Mouse (Mus musculus) brain, embryonic 14.5 days (tissue): Measurements from ENCODE around the gene Cxcl9. TPM values are rescaled to one million over a fixed set of nuclear protein-coding genes. Genes with fewer than 3 reads are reported as not detected.

Experiments used
- DNase-seq: peaks from one replicate; pipeline ENCODE4 v3.0.0-alpha.2; 2011; ENCODE audit warnings: low read depth
- CTCF ChIP-seq: fragments of 200-500 bp; IDR thresholded peaks from 2 replicates; pipeline ENCODE4 v1.5.1; 2012; ENCODE audit warnings: inconsistent platforms, mild to moderate bottlenecking, moderate library complexity, borderline replicate concordance; ENCODE audit not compliant: insufficient read depth, insufficient read length; ENCODE audit errors: extremely low read depth
- POLR2A ChIP-seq: fragments of 200-500 bp; IDR thresholded peaks from 2 replicates; pipeline ENCODE4 v1.6.1; 2012; ENCODE audit warnings: mild to moderate bottlenecking, inconsistent platforms, borderline replicate concordance; ENCODE audit not compliant: poor library complexity, insufficient read depth, insufficient read length, severe bottlenecking; ENCODE audit errors: extremely low read depth
- polyA plus RNA-seq: library from polyadenylated mRNA; depleted of rRNA; stranded (reverse); fragments of >200 nt; gene quantifications from 2 replicates; pipeline ENCODE4 v1.2.3, GENCODE M21; 2012

Cxcl9 gene
- polyA plus RNA-seq, 1 experiment = 0.03 TPM

GRCm38 (mm10) chr5:92331635-92332338 is 3.9 kb upstream of the Cxcl9 start, which contains the start of gene Art3:
Gene Art3 (plus strand): TSS chr5:92331827.
- DNase-seq = no peak
- no peak for TF ChIP-seq CTCF

GRCm38 (mm10) chr5:92331122-92331521 is 3.2 kb upstream of the Cxcl9 start:
- TF ChIP-seq CTCF (no peak), POLR2A (no peak)
- no peak for DNase-seq

GRCm38 (mm10) chr5:92327367-92327766 is 512 bp downstream of the Cxcl9 start:
- no peak for DNase-seq
- no peak for TF ChIP-seq CTCF

- no peak for DNase-seq
- no peak for TF ChIP-seq POLR2A
- TF ChIP-seq CTCF = no peak
Observed at GRCm38 (mm10) chr5:92323264-92323663, 4.6 kb downstream of the Cxcl9 start.

- TF ChIP-seq POLR2A = no peak
- TF ChIP-seq CTCF = no peak
- DNase-seq = no peak
Observed at GRCm38 (mm10) chr5:92322612-92323011, 5.3 kb downstream of the Cxcl9 start.

GRCm38 (mm10) chr5:92321631-92322400 is 6.1 kb downstream of the Cxcl9 start:
- no peak for TF ChIP-seq POLR2A
- TF ChIP-seq CTCF = no peak
- DNase-seq = no peak

GRCm38 (mm10) chr5:92318596-92318995 is 9.3 kb downstream of the Cxcl9 start:
- TF ChIP-seq CTCF = no peak
- TF ChIP-seq POLR2A = no peak
- DNase-seq = no peak

- DNase-seq = no peak
- TF ChIP-seq CTCF (no peak), POLR2A (no peak)
Observed at GRCm38 (mm10) chr5:92318119-92318518, 9.8 kb downstream of the Cxcl9 start.

- TF ChIP-seq CTCF = no peak
- TF ChIP-seq POLR2A = no peak
- no peak for DNase-seq
Observed at GRCm38 (mm10) chr5:92313776-92314175, 14.1 kb downstream of the Cxcl9 start.

- TF ChIP-seq CTCF (peak; percentile 68; the same call in 1 of the 2 replicates), POLR2A (no peak)
Observed at GRCm38 (mm10) chr5:92312046-92312715, 15.7 kb downstream of the Cxcl9 start.

GRCm38 (mm10) chr5:92309681-92310511 is 18.0 kb downstream of the Cxcl9 start, which contains the start of gene Sdad1:
Gene Sdad1 (minus strand): TSS chr5:92310479.
- peak; percentile 29; the same call in 1 of the 2 replicates for TF ChIP-seq POLR2A
- TF ChIP-seq CTCF = peak; percentile 72
- DNase-seq = peak; percentile 98

More at GRCm38 (mm10) chr5:92312046-92312715, 15.7 kb downstream of the Cxcl9 start:
- DNase-seq = peak; percentile 93

GRCm38 (mm10) chr5:92304291-92304690 is 23.6 kb downstream of the Cxcl9 start:
- no peak for DNase-seq
- no peak for TF ChIP-seq POLR2A
